Mouse (Mus musculus) 3T3-L1 (cell line): ENCODE results near the gene Kl.

ENCODE experiments used
- DNase-seq: peaks from one replicate; pipeline ENCODE4 v3.0.0-alpha.2; 2015; ENCODE audit warnings: low read depth, low spot score

The Kl gene

GRCm38 (mm10) chr5:151027171-151027570, 74.8 kb downstream of the Kl start:
- no peak for DNase-seq

- no peak for DNase-seq
These were observed 76.5 kb downstream of the Kl start for GRCm38 (mm10) chr5:151028906-151029305.

DNA sequence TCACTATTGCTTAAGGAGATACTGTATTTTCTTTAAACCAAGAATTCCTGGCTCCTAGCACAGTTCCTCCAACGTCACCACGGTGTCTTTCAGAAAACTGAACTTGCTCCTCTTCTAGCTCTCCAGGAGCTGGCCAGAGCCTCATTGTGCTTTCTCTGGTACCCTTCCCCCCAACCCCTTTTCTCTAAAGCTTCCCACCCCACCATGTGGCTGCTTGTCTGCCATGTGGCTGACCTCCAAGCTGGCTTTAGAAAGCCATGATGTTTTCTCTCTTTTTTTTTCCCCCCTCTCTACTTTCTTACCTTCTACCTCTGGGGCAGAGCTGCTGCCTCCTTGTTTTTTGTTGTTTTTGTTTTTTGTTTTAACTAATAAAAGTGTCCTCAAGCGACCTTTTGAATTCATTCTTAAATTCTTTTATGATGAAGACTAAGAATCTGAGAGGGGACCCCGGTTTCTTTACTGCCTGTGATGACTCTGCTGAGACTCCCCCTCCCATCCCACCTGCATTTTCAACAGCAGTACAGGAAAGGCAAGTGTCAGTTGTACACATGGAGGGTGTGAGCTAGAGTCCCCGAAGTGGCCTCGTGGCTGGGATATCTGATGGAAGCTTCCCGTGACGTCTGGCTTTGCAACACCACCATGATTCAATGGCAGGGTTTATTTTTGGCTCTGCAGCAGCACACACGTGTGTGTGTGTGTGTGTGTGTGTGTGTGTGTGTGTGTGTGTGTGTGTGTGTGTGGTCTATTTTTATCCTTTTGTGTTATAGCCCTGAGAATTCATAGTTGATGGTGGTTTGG, 82.5 kb downstream of the Kl start:
- peak; percentile 20 for DNase-seq

GRCm38 (mm10) chr5:151037871-151038270, 85.5 kb downstream of the Kl start:
- no peak for DNase-seq

DNA sequence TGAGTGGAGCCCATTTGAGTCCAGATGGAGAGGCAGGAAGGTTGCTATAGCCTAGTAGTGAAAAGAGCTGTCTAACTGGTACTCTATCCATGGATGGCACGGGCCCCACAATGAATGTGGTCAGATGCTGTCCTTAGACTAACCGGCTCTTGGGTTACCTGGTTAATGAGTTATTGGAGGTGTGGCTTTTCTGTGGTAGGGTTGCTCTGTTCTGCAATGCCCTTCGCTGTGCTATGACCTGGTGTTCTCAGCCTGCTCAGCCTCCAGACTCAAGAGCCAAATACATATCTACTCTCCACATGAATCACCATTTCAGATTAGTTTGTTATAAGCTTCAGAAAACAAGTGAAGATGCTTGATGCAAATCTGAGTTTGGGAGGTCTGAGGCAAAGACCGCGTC, 90.5 kb downstream of the Kl start:
- no peak for DNase-seq
